Mouse (Mus musculus): ENCODE results near the gene Ppm1g.
A peak's percentile ranks its signal among the peaks of the same experiment; 100 is the strongest.

The Ppm1g gene

GRCm38 (mm10) chr5:31220448-31221303 lies at the start of gene Ppm1g:
Ppm1g (minus strand) TSS chr5:31220687.
- peak; percentile 99 for DNase-seq (ENCODE audit: low spot score)

- DNase-seq (ENCODE audit: low spot score) = no peak
Measured at GRCm38 (mm10) chr5:31267686-31268085, 47.2 kb upstream of the Ppm1g start.

- DNase-seq (ENCODE audit: low spot score) = no peak
Measured at GRCm38 (mm10) chr5:31266101-31266500, 45.6 kb upstream of the Ppm1g start.

GRCm38 (mm10) chr5:31257616-31258015 lies 37.1 kb upstream of the Ppm1g start:
- DNase-seq (ENCODE audit: low spot score) = no peak

- DNase-seq (ENCODE audit: low spot score) = no peak
Measured at GRCm38 (mm10) chr5:31255971-31256370, 35.5 kb upstream of the Ppm1g start.

- no peak for DNase-seq (ENCODE audit: low spot score)
Measured at GRCm38 (mm10) chr5:31255381-31255780, 34.9 kb upstream of the Ppm1g start.

GRCm38 (mm10) chr5:31254901-31255300 lies 34.4 kb upstream of the Ppm1g start:
- no peak for DNase-seq (ENCODE audit: low spot score)

GRCm38 (mm10) chr5:31254452-31254851 lies 34.0 kb upstream of the Ppm1g start:
- DNase-seq (ENCODE audit: low spot score) = peak; percentile 36

GRCm38 (mm10) chr5:31253806-31254205 lies 33.3 kb upstream of the Ppm1g start:
- no peak for DNase-seq (ENCODE audit: low spot score)

GRCm38 (mm10) chr5:31252795-31253545 lies 32.5 kb upstream of the Ppm1g start:
- no peak for DNase-seq (ENCODE audit: low spot score)

- no peak for DNase-seq (ENCODE audit: low spot score)
Measured at GRCm38 (mm10) chr5:31252151-31252550, 31.7 kb upstream of the Ppm1g start.

- DNase-seq (ENCODE audit: low spot score) = peak; percentile 61
Measured at GRCm38 (mm10) chr5:31251541-31252101, 31.1 kb upstream of the Ppm1g start, which contains the start of gene Krtcap3. Krtcap3 (plus strand) TSS chr5:31251691.

GRCm38 (mm10) chr5:31250716-31251115 lies 30.2 kb upstream of the Ppm1g start:
- DNase-seq (ENCODE audit: low spot score) = no peak

- DNase-seq (ENCODE audit: low spot score) = no peak
Measured at GRCm38 (mm10) chr5:31242191-31242590, 21.7 kb upstream of the Ppm1g start.

GRCm38 (mm10) chr5:31241522-31242034 lies 21.1 kb upstream of the Ppm1g start:
- no peak for DNase-seq (ENCODE audit: low spot score)

- DNase-seq (ENCODE audit: low spot score) = peak; percentile 95
Measured at GRCm38 (mm10) chr5:31240637-31241521, 20.4 kb upstream of the Ppm1g start, which contains the start of the genes Nrbp1 and Gm9970. Nrbp1 (plus strand) TSS chr5:31240864. Gm9970 (minus strand) TSS chr5:31241232.

GRCm38 (mm10) chr5:31226641-31227040 lies 6.2 kb upstream of the Ppm1g start:
- no peak for DNase-seq (ENCODE audit: low spot score)

- no peak for DNase-seq (ENCODE audit: low spot score)
Measured at GRCm38 (mm10) chr5:31222696-31223095, 2.2 kb upstream of the Ppm1g start.

GRCm38 (mm10) chr5:31221304-31221945 lies 938 bp upstream of the Ppm1g start:
- DNase-seq (ENCODE audit: low spot score) = no peak

GRCm38 (mm10) chr5:31219911-31220447 lies 508 bp downstream of the Ppm1g start:
- no peak for DNase-seq (ENCODE audit: low spot score)

GRCm38 (mm10) chr5:31219474-31219873 lies 1.0 kb downstream of the Ppm1g start:
- DNase-seq (ENCODE audit: low spot score) = no peak
